Mouse (Mus musculus) E14TG2a.4 (cell line): ENCODE results near the gene Hal.

Experiments
- H3K27me3 ChIP-seq: 2 replicates; pipeline ENCODE4 v1.6.1; 2014; ENCODE audit warnings: low read length, control low read depth; ENCODE audit not compliant: insufficient read depth
- H3K36me3 ChIP-seq: 2 replicates; pipeline ENCODE4 v1.6.1; 2014; ENCODE audit warnings: low read length, control low read depth; ENCODE audit not compliant: insufficient read depth
- H3K4me1 ChIP-seq: replicated peaks from 2 replicates; pipeline ENCODE4 v1.6.1; 2014; ENCODE audit warnings: low read depth, low read length, control low read depth
- H3K4me3 ChIP-seq: replicated peaks from 2 replicates; pipeline ENCODE4 v1.5.1; 2014; ENCODE audit warnings: mild to moderate bottlenecking, low read length
- H3K9me3 ChIP-seq: 2 replicates; pipeline ENCODE4 v1.6.1; 2014; ENCODE audit warnings: low read length, control low read depth
- CTCF ChIP-seq: conservative IDR thresholded peaks from 2 replicates; pipeline ENCODE4 v1.5.1; 2014; ENCODE audit warnings: low read length
- NANOG ChIP-seq: IDR thresholded peaks from 2 replicates; pipeline ENCODE4 v1.6.1; 2014; ENCODE audit warnings: borderline replicate concordance, low read length, mixed read lengths
- POU5F1 ChIP-seq: IDR thresholded peaks from 2 replicates; pipeline ENCODE4 v1.6.1; 2014; ENCODE audit warnings: low read length, borderline replicate concordance

Gene Hal

GRCm38 (mm10) chr10:93488066-93488827, at the start of gene Hal:
Gene Hal, plus strand, starts transcription at chr10:93488768.
- H3K4me1 ChIP-seq: peaks cover 22% of the 10 kb centered on the region
- no peak within 1 kb of the TSS for H3K4me3 ChIP-seq
- TF ChIP-seq POU5F1 (no peak), CTCF (no peak), NANOG (no peak)
- peaks cover 20% of the 10 kb centered on the region for H3K36me3 ChIP-seq
- no peaks in the 10 kb centered on the region for H3K27me3 ChIP-seq
- H3K9me3 ChIP-seq: no peaks in the 10 kb centered on the region

GRCm38 (mm10) chr10:93441501-93441900, 47.1 kb upstream of the Hal start:
- Histone ChIP-seq H3K9me3 (no peaks in the 10 kb centered on the region), H3K4me1 (peaks cover 14% of the 10 kb centered on the region), H3K27me3 (no peaks in the 10 kb centered on the region), H3K4me3 (no peak overlapping the region), H3K36me3 (no peaks in the 10 kb centered on the region)
- TF ChIP-seq POU5F1 (no peak), CTCF (no peak), NANOG (no peak)

GRCm38 (mm10) chr10:93442183-93442582, 46.4 kb upstream of the Hal start:
- no peak for TF ChIP-seq NANOG
- TF ChIP-seq CTCF: no peak
- no peak for TF ChIP-seq POU5F1
- no peaks in the 10 kb centered on the region for H3K36me3 ChIP-seq
- no peaks in the 10 kb centered on the region for H3K27me3 ChIP-seq
- H3K4me1 ChIP-seq: peaks cover 14% of the 10 kb centered on the region
- H3K4me3 ChIP-seq: no peak overlapping the region
- H3K9me3 ChIP-seq: no peaks in the 10 kb centered on the region

- H3K27me3 ChIP-seq: peaks cover 5% of the 10 kb centered on the region; the same call in 1 of the 2 replicates
- TF ChIP-seq POU5F1 (no peak), CTCF (no peak), NANOG (no peak)
- no peaks in the 10 kb centered on the region for H3K9me3 ChIP-seq
- H3K36me3 ChIP-seq: no peaks in the 10 kb centered on the region
- H3K4me3 ChIP-seq: no peak overlapping the region
- H3K4me1 ChIP-seq: peaks cover 14% of the 10 kb centered on the region
These were observed 44.2 kb upstream of the Hal start for GRCm38 (mm10) chr10:93444407-93444806.

GRCm38 (mm10) chr10:93447398-93447797, 41.2 kb upstream of the Hal start:
- H3K4me3 ChIP-seq: no peak overlapping the region
- TF ChIP-seq POU5F1 (no peak), NANOG (no peak), CTCF (no peak)
- peaks cover 20% of the 10 kb centered on the region for H3K4me1 ChIP-seq
- H3K36me3 ChIP-seq: no peaks in the 10 kb centered on the region
- H3K27me3 ChIP-seq: peaks cover 5% of the 10 kb centered on the region; the same call in 1 of the 2 replicates
- H3K9me3 ChIP-seq: no peaks in the 10 kb centered on the region

- Histone ChIP-seq H3K4me3 (no peak overlapping the region), H3K9me3 (no peaks in the 10 kb centered on the region), H3K4me1 (peaks cover 12% of the 10 kb centered on the region), H3K27me3 (no peaks in the 10 kb centered on the region), H3K36me3 (no peaks in the 10 kb centered on the region)
- TF ChIP-seq NANOG (no peak), POU5F1 (no peak), CTCF (no peak)
These were observed 33.9 kb upstream of the Hal start for GRCm38 (mm10) chr10:93454652-93455014.

GRCm38 (mm10) chr10:93460106-93460505, 28.5 kb upstream of the Hal start:
- Histone ChIP-seq H3K4me3 (no peak overlapping the region), H3K27me3 (no peaks in the 10 kb centered on the region), H3K36me3 (peaks cover 43% of the 10 kb centered on the region), H3K9me3 (no peaks in the 10 kb centered on the region), H3K4me1 (peaks cover 7% of the 10 kb centered on the region)
- no peak for TF ChIP-seq CTCF
- no peak for TF ChIP-seq POU5F1
- no peak for TF ChIP-seq NANOG

GRCm38 (mm10) chr10:93462692-93463382, 25.7 kb upstream of the Hal start:
- no peaks in the 10 kb centered on the region for H3K27me3 ChIP-seq

More at GRCm38 (mm10) chr10:93462692-93463382, 25.7 kb upstream of the Hal start:
- Histone ChIP-seq H3K36me3 (peaks cover 71% of the 10 kb centered on the region), H3K9me3 (no peaks in the 10 kb centered on the region), H3K4me1 (peaks cover 7% of the 10 kb centered on the region), H3K4me3 (no peak overlapping the region)
- TF ChIP-seq POU5F1 (no peak), NANOG (no peak), CTCF (no peak)
